Mouse (Mus musculus) liver, postnatal 0 days (tissue): ENCODE measurements around the gene Clec4f.

ENCODE experiments used
- CTCF ChIP-seq: sonication (generic); IDR thresholded peaks from 2 replicates; pipeline ENCODE4 v1.5.1; 2016; ENCODE audit warnings: antibody characterized with exemption, low read depth
- EP300 ChIP-seq: IDR thresholded peaks from 2 replicates; pipeline ENCODE4 v1.6.1; 2016; ENCODE audit warnings: antibody characterized with exemption, low read depth, mild to moderate bottlenecking

DNA sequence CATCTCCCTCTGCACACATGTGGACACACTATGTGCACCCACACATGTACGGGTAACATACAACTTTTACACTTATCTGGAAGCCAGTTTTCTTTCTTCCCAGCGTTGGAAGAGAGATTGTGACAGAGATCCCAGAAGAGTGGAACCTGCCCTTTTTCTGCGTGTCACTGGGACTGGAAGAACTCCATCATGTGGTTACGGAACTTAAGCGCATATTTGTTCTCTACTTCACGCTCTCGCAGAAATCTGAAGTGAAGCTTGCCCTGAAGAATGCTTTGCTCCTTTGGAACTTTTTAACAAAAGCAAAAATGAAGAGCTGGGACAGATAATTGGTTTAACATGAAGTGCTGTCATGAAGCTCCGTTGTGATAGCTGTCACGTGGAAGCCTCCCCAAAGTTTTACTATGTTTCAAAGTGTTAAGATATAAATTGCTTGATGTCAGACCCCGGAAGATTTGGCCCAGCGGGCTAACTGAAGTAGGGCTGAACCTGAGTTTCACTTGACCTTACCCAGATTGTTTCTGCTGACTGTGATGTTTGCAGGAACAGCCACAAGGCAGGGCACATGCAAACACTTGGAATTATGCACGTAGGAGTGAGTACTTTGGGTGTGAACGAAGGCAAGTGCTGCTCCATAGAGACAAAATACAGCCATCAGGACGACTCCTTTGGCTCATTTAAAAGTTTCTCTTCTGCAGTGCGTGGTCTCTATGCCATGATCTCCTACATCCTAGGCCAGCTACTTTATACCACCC lies 38.2 kb downstream of the Clec4f start:
- no peak for TF ChIP-seq EP300
- no peak for TF ChIP-seq CTCF
